Mouse (Mus musculus): ENCODE data around the gene Gm28919. TPM values are rescaled to one million over a fixed set of nuclear protein-coding genes. Genes with fewer than 3 reads are reported as not detected.
"Not testable (repeated sequence)": the region's sequence is repeated elsewhere in the genome, so short reads cannot be mapped to it uniquely, and the experiment has no call there.

Gm28919 gene
- not detected in 2 replicates for polyA plus RNA-seq (2012; rRNA removed)

- not testable (repeated sequence) for DNase-seq (ENCODE audit: low read depth)
Observed at GRCm38 (mm10) chrY:6583246-6583645, at the start of gene Gm28919. TSS of gene Gm28919 (plus strand) at chrY:6583546.

Other genes starting within 250 kb of the Gm28919 start
- gene Gm21719, start 99.3 kb downstream of the Gm28919 start, polyA plus RNA-seq (2012; rRNA removed): not detected in 2 replicates